Mouse (Mus musculus) bone marrow macrophage, adult 2 months (primary cell): ENCODE results near the gene Hist2h3b. TPM values are rescaled to one million over a fixed set of nuclear protein-coding genes. Genes with fewer than 3 reads are reported as not detected.
"Not testable (repeated sequence)": the region's sequence is repeated elsewhere in the genome, so short reads cannot be mapped to it uniquely, and the experiment has no call there.

Source experiments
- H3K27ac ChIP-seq: 2 replicates; pipeline ENCODE4 v1.5.1; 2012; ENCODE audit warnings: low read depth, low read length; ENCODE audit not compliant: insufficient read depth
- H3K4me1 ChIP-seq: 2 replicates; pipeline ENCODE4 v1.6.1; 2012; ENCODE audit warnings: low read length; ENCODE audit not compliant: control insufficient read depth, insufficient read depth
- H3K4me3 ChIP-seq: 2 replicates; pipeline ENCODE4 v1.5.1; 2012; ENCODE audit warnings: mild to moderate bottlenecking, low read length, moderate library complexity; ENCODE audit not compliant: insufficient read depth
- CTCF ChIP-seq: IDR thresholded peaks from 2 replicates; pipeline ENCODE4 v1.5.1; 2012; ENCODE audit warnings: low read depth, mild to moderate bottlenecking, low read length, moderate library complexity
- POLR2A ChIP-seq: IDR thresholded peaks from 2 replicates; pipeline ENCODE4 v1.6.1; 2012; ENCODE audit warnings: mild to moderate bottlenecking, low read depth, low read length, borderline replicate concordance
- polyA plus RNA-seq: library from polyadenylated mRNA; stranded (reverse); fragments of >200 nt; gene quantifications from 2 replicates; pipeline ENCODE4 v1.2.4, GENCODE M21; 2012; ENCODE audit not compliant: missing spikeins, insufficient read depth, insufficient read length

Gene Hist2h3b
- polyA plus RNA-seq, 1 experiment, result 5.0 TPM

GRCm38 (mm10) chr3:96269511-96270474 lies 1.3 kb downstream of the Hist2h3b start, which contains the start of gene Hist2h2bb:
TSS of gene Hist2h2bb (plus strand) at chr3:96269752.
- Histone ChIP-seq H3K27ac (peak within 1 kb of the TSS; percentile 94), H3K4me1 (peaks cover 14% of the 10 kb centered on the region), H3K4me3 (peak within 1 kb of the TSS; percentile 69)
- TF ChIP-seq POLR2A (peak; percentile 94; the same call in 1 of the 2 replicates), CTCF (no peak)

- Histone ChIP-seq H3K4me1 (0 out of 2 replicates have a peak, but pooled peaks cover 2% of the 10 kb centered on the region), H3K27ac (no peak overlapping the region), H3K4me3 (no peak overlapping the region)
- TF ChIP-seq POLR2A, result no peak
- TF ChIP-seq CTCF, result no peak
Measured at GRCm38 (mm10) chr3:96273591-96274465, 5.4 kb downstream of the Hist2h3b start.

- Histone ChIP-seq H3K4me3 (peak overlapping the region; percentile 70), H3K4me1 (0 out of 2 replicates have a peak, but pooled peaks cover 2% of the 10 kb centered on the region), H3K27ac (no peak overlapping the region)
- no peak for TF ChIP-seq POLR2A
- TF ChIP-seq CTCF, result no peak
Measured at GRCm38 (mm10) chr3:96277428-96277799, 9.0 kb downstream of the Hist2h3b start.

- TF ChIP-seq POLR2A (no peak), CTCF (peak; percentile 67)
- H3K4me3 ChIP-seq, result peak overlapping the region; percentile 70
- 0 out of 2 replicates have a peak, but pooled peaks cover 2% of the 10 kb centered on the region for H3K4me1 ChIP-seq
Measured at GRCm38 (mm10) chr3:96277800-96278624, 9.6 kb downstream of the Hist2h3b start.

GRCm38 (mm10) chr3:96280660-96281059 lies 12.2 kb downstream of the Hist2h3b start:
- no peak for TF ChIP-seq CTCF
- no peak for TF ChIP-seq POLR2A
- no peak overlapping the region for H3K27ac ChIP-seq
- peaks cover 6% of the 10 kb centered on the region for H3K4me1 ChIP-seq

More at GRCm38 (mm10) chr3:96277800-96278624, 9.6 kb downstream of the Hist2h3b start:
- H3K27ac ChIP-seq, result peak overlapping the region; percentile 31

GRCm38 (mm10) chr3:96284457-96284856 lies 16.0 kb downstream of the Hist2h3b start:
- no peak overlapping the region for H3K4me3 ChIP-seq
- H3K4me1 ChIP-seq, result peaks cover 4% of the 10 kb centered on the region
- no peak overlapping the region for H3K27ac ChIP-seq
- TF ChIP-seq POLR2A, result no peak
- TF ChIP-seq CTCF, result no peak

More at GRCm38 (mm10) chr3:96280660-96281059, 12.2 kb downstream of the Hist2h3b start:
- H3K4me3 ChIP-seq, result no peak overlapping the region

GRCm38 (mm10) chr3:96287334-96287733 lies 18.9 kb downstream of the Hist2h3b start:
- TF ChIP-seq CTCF, result peak; percentile 95
- H3K4me1 ChIP-seq, result peaks cover 18% of the 10 kb centered on the region
- not testable (repeated sequence) for H3K4me3 ChIP-seq, H3K27ac ChIP-seq

GRCm38 (mm10) chr3:96289201-96289600 lies 20.7 kb downstream of the Hist2h3b start:
- H3K4me3 ChIP-seq, result no peak overlapping the region
- TF ChIP-seq POLR2A (no peak), CTCF (no peak)
- H3K4me1 ChIP-seq, result peaks cover 22% of the 10 kb centered on the region
- H3K27ac ChIP-seq, result no peak overlapping the region

GRCm38 (mm10) chr3:96290727-96291126 lies 22.3 kb downstream of the Hist2h3b start:
- peaks cover 26% of the 10 kb centered on the region for H3K4me1 ChIP-seq
- H3K27ac ChIP-seq, H3K4me3 ChIP-seq: not testable (repeated sequence)
